Mouse (Mus musculus): ENCODE measurements around the gene Rnase1. TPM values are rescaled to one million over a fixed set of nuclear protein-coding genes. Genes with fewer than 3 reads are reported as not detected.

Gene Rnase1
- total RNA-seq, 2 experiments from 2014 or later, result not detected

Other genes starting within 250 kb of the Rnase1 start
- gene Klhl33, start 249.3 kb downstream of the Rnase1 start, total RNA-seq (2021), result 1 to 10 TPM in 1 of 2 experiments, under 1 TPM in 1; 0.83 to 1.3 TPM
- gene Osgep, start 221.9 kb downstream of the Rnase1 start, total RNA-seq (2021), result 10 to 100 TPM; 48.9 to 51.3 TPM
- 10 to 100 TPM; 50.7 to 66.7 TPM for gene Apex1, start 221.8 kb downstream of the Rnase1 start, total RNA-seq (2021)
- gene Pip4p1, start 215.9 kb downstream of the Rnase1 start, total RNA-seq (2021), result 10 to 100 TPM; 54.8 to 63.0 TPM
- 10 to 100 TPM; 35.0 to 40.3 TPM for gene Pnp, start 215.7 kb downstream of the Rnase1 start, total RNA-seq (2021)
- gene Gm49342, start 202.3 kb downstream of the Rnase1 start, total RNA-seq (2021), result 10 to 100 TPM; 31.9 to 43.9 TPM
- gene Pnp2, start 190.8 kb downstream of the Rnase1 start, total RNA-seq (2021), result 1 to 10 TPM; 1.7 to 2.7 TPM
- not detected for gene Rnase10, start 139.0 kb downstream of the Rnase1 start, total RNA-seq (2021)
- gene Rnase9, start 104.9 kb downstream of the Rnase1 start, total RNA-seq (2021), result not detected
- gene Rnase11, start 96.6 kb downstream of the Rnase1 start, total RNA-seq (2021), result not detected
- not detected for gene Rnase12, start 89.1 kb downstream of the Rnase1 start, total RNA-seq (2021)
- gene Olfr750, start 72.3 kb downstream of the Rnase1 start, total RNA-seq (2021), result under 1 TPM in 1 of 2 experiments, not detected in 1; 0.03 TPM
- 10 to 100 TPM; 44.8 to 61.9 TPM for gene Rnase4, start 55.7 kb downstream of the Rnase1 start, total RNA-seq (2021)
- gene Ang, start 55.6 kb downstream of the Rnase1 start, total RNA-seq (2021), result 1 to 10 TPM; 4.9 to 9.2 TPM
- gene Eddm3b, start 32.4 kb downstream of the Rnase1 start, total RNA-seq (2021), result not detected
- gene Rnase6, start 22.9 kb downstream of the Rnase1 start, total RNA-seq (2021), result 1 to 10 TPM; 1.3 to 2.0 TPM
- not detected for gene Rnase2b, start 15.5 kb upstream of the Rnase1 start, total RNA-seq (2021)
- not detected for gene Ang2, start 52.4 kb upstream of the Rnase1 start, total RNA-seq (2021)
- not detected for gene Ear14, start 56.6 kb upstream of the Rnase1 start, total RNA-seq (2021)
- gene Rnase2a, start 109.3 kb upstream of the Rnase1 start, total RNA-seq (2021), result 10 to 100 TPM in 1 of 2 experiments, 1 to 10 TPM in 1; 6.0 to 29.4 TPM
- gene Gm7247, start 215.0 kb upstream of the Rnase1 start, total RNA-seq (2021), result not detected